Mouse (Mus musculus) liver, embryonic 14 days (tissue): Measurements from ENCODE around the gene Csnk1g1. TPM values are rescaled to one million over a fixed set of nuclear protein-coding genes. Genes with fewer than 3 reads are reported as not detected.

ENCODE experiments used
- polyA plus RNA-seq: library from polyadenylated mRNA; depleted of rRNA; stranded (reverse); fragments of >200 nt; gene quantifications from 2 replicates; pipeline ENCODE4 v1.2.3, GENCODE M21; 2012; rRNA removed

Gene Csnk1g1
- 2.6 and 3.0 TPM in 2 replicates for polyA plus RNA-seq

DNA sequence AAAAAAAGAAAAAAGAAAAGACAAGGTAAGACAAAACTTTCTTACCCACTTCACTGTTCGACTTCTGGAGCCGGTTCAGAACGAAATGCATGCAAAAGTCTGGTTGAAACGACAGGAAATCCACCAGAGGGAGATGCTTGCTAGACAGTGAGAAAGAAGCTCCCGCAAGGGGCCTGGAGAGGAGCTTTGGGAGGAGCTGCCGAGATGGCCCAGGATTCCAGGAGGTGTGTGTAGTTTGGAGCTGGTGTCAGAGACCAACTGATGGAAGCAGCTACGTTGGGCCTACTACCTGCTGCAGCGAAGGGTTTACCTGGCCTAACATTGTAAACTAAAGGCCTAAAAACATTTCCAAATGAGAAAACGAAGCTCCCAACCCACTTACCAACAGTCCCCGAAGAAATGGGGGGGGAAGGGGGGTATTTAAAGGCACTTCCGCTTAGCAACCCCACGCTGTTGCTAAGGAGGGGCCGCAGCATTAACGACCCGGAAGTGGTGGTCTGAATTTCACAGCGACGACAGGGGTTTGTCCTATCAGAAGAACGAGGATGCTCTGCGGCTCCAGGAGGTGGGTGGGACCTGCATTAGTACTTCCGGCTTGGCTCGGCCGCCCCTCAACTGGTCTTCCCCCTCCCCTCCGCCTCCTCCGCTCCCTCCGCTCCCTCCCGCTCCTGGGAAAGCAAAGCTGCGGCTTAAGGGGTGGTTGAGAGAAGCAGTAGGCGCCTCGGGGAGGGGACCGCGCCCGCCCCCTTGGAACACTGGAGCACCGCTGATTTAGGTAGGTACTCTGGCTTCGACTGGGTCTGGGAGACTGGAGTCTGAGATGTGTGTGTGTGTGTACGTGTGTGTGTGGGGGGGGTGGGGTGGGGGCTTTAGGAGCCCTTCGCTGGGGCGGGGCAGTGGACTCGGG lies at the start of gene Csnk1g1, which contains the start of gene Trip4:
Gene Csnk1g1, plus strand, starts transcription at position 531 of the 907 bp plus-strand sequence.
Gene Trip4, minus strand, starts transcription at position 401 of the 907 bp plus-strand sequence.

DNA sequence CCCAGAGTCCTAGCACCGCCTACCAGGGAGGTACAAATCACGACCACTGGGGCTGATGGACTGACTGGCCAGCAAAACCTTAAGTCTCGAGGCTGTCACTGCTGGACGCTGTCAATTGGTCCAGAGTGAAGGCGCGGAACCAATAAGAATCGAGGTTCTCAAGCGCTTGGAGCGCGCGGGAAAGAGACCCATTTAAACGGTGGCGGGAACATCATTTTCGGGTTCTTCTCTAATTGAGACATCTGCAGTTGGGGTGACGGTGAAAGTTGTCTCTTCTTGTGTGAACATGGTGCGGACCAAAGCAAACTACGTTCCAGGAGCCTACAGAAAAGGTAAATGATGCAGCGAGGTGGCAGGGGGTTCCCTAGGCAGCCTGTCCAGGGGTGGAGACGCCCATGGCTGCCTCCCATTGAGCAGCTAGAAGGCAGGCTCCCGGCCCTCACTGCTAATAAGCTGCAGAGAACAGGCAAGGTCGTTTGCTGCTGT lies 18.5 kb upstream of the Csnk1g1 start, which contains the start of gene Pclaf:
Gene Pclaf, plus strand, starts transcription at position 95 of the 486 bp plus-strand sequence.

DNA sequence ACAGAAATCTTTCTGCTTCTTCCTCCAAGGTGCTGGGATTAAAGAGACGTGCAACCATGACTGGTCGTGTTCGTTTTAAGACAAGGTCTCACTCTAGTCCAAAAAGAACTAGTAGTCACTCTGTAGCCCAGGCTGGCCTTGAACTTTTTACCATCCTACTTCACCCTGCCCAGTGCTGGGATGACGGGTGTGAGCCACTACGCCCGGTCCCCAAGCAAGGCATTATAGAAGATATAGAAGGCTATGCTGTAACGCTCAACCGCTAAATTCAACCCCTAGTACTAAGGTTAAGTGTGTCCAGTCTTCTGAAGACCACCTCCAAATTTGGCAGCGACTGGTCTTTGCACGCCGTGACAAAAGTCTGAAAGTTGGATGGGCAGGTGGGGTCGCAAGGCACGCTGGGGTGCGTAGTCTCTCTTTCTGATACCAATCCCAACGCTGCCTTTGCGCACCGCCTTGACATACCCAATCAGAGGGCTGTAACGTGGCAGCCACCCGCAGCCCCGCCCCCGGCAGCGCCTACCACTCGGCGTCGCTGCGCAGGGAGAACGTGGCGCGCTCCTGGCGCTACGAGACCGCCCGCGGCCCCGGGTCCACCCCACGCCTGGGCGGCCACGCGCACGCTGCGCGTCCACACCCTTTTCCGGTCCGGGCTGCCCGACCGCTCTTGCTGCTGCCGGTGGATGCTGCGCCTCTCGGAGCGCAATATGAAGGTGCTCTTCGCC lies 151.0 kb downstream of the Csnk1g1 start, which contains the start of gene Ppib:
Gene Ppib, plus strand, starts transcription at position 640 of the 725 bp plus-strand sequence.

GRCm38 (mm10) chr9:66069583-66069982 lies 160.9 kb downstream of the Csnk1g1 start, which contains the start of gene Snx22:
Snx22 (minus strand) TSS chr9:66069719.

Other genes with a start within 250 kb of the Csnk1g1 start
- gene Oaz2, start 240.9 kb upstream of the Csnk1g1 start, polyA plus RNA-seq = 20.5 and 21.1 TPM in 2 replicates
- gene Zfp609, start 81.4 kb upstream of the Csnk1g1 start, polyA plus RNA-seq = 2.7 and 3.1 TPM in 2 replicates
- 75.5 and 80.0 TPM in 2 replicates for gene Pclaf, start 18.7 kb upstream of the Csnk1g1 start, polyA plus RNA-seq
- gene Trip4, start 130 bp upstream of the Csnk1g1 start, polyA plus RNA-seq = 5.0 and 5.6 TPM in 2 replicates
- gene Ppib, start 151.3 kb downstream of the Csnk1g1 start, polyA plus RNA-seq = 285 and 315 TPM in 2 replicates
- gene Snx22, start 160.8 kb downstream of the Csnk1g1 start, polyA plus RNA-seq = 29.0 and 35.2 TPM in 2 replicates
- gene Snx1, start 217.7 kb downstream of the Csnk1g1 start, polyA plus RNA-seq = 45.6 and 53.9 TPM in 2 replicates
- gene Ciao2a, start 217.7 kb downstream of the Csnk1g1 start, polyA plus RNA-seq = 44.4 and 63.5 TPM in 2 replicates
- 10.4 and 13.4 TPM in 2 replicates for gene Dapk2, start 249.3 kb downstream of the Csnk1g1 start, polyA plus RNA-seq